Mouse (Mus musculus): Measurements from ENCODE around the gene Clrn2. TPM values are rescaled to one million over a fixed set of nuclear protein-coding genes. Genes with fewer than 3 reads are reported as not detected.

Clrn2 gene
- total RNA-seq, 2 experiments from 2014 or later = 0.74 to 0.90 TPM

- DNase-seq (ENCODE audit: low spot score in 2 of 2) = no peak
- intact Hi-C loops (cut with DNase I) = no loop called here
Observed at GRCm38 (mm10) chr5:45448676-45449075, 4.9 kb upstream of the Clrn2 start.

GRCm38 (mm10) chr5:45449206-45449605 is 4.3 kb upstream of the Clrn2 start:
- DNase-seq (ENCODE audit: low spot score in 2 of 2) = no peak
- intact Hi-C loops (cut with DNase I) = no loop called here

GRCm38 (mm10) chr5:45449831-45450716 is 3.5 kb upstream of the Clrn2 start, which contains the start of gene Qdpr:
TSS of gene Qdpr (minus strand) at chr5:45450236.
- intact Hi-C loops (cut with DNase I) = no loop called here
- DNase-seq (ENCODE audit: low spot score in 2 of 2) = peak; percentile 94 to 98

GRCm38 (mm10) chr5:45454456-45454855 is 905 bp downstream of the Clrn2 start:
- intact Hi-C loops (cut with DNase I) = no loop called here
- no peak for DNase-seq (ENCODE audit: low spot score in 2 of 2)

GRCm38 (mm10) chr5:45472880-45473450 is 19.4 kb downstream of the Clrn2 start:
- no peak for DNase-seq (ENCODE audit: low spot score in 2 of 2)
- intact Hi-C loops (cut with DNase I) = loop anchor here (2.0 to 5.0 kb wide), 4 partner anchors 59 to 874 kb away; partner anchors contain the start of genes Lcorl and Ncapg

- intact Hi-C loops (cut with DNase I) = loop anchor here (2.0 to 5.0 kb wide), 4 partner anchors 59 to 874 kb away; partner anchors contain the start of genes Lcorl and Ncapg
- DNase-seq (ENCODE audit: low spot score in 2 of 2) = no peak
Observed at GRCm38 (mm10) chr5:45473521-45473920, 20.0 kb downstream of the Clrn2 start.

GRCm38 (mm10) chr5:45474215-45474614 is 20.7 kb downstream of the Clrn2 start:
- intact Hi-C loops (cut with DNase I) = loop anchor here (5.0 kb wide), 3 partner anchors 58 to 873 kb away; partner anchors contain the start of gene Lcorl
- DNase-seq (ENCODE audit: low spot score in 2 of 2) = peak; percentile 79 to 84

GRCm38 (mm10) chr5:45474758-45475157 is 21.2 kb downstream of the Clrn2 start:
- no peak for DNase-seq (ENCODE audit: low spot score in 2 of 2)
- intact Hi-C loops (cut with DNase I) = loop anchor here (5.0 kb wide), 3 partner anchors 58 to 873 kb away; partner anchors contain the start of gene Lcorl

GRCm38 (mm10) chr5:45475771-45476170 is 22.2 kb downstream of the Clrn2 start:
- intact Hi-C loops (cut with DNase I) = no loop called here
- no peak for DNase-seq (ENCODE audit: low spot score in 2 of 2)

GRCm38 (mm10) chr5:45476288-45476687 is 22.7 kb downstream of the Clrn2 start:
- DNase-seq (ENCODE audit: low spot score in 2 of 2) = peak; percentile 23 to 49
- intact Hi-C loops (cut with DNase I) = no loop called here

- intact Hi-C loops (cut with DNase I) = no loop called here
- no peak for DNase-seq (ENCODE audit: low spot score in 2 of 2)
Observed at GRCm38 (mm10) chr5:45477601-45478000, 24.1 kb downstream of the Clrn2 start.

- DNase-seq (ENCODE audit: low spot score in 2 of 2) = no peak
- intact Hi-C loops (cut with DNase I) = no loop called here
Observed at GRCm38 (mm10) chr5:45480066-45480465, 26.5 kb downstream of the Clrn2 start.

GRCm38 (mm10) chr5:45481125-45481524 is 27.6 kb downstream of the Clrn2 start:
- intact Hi-C loops (cut with DNase I) = no loop called here
- DNase-seq (ENCODE audit: low spot score in 2 of 2) = no peak

GRCm38 (mm10) chr5:45482607-45483006 is 29.1 kb downstream of the Clrn2 start:
- DNase-seq (ENCODE audit: low spot score in 2 of 2) = no peak
- intact Hi-C loops (cut with DNase I) = no loop called here

GRCm38 (mm10) chr5:45483654-45484053 is 30.1 kb downstream of the Clrn2 start:
- DNase-seq (ENCODE audit: low spot score in 2 of 2) = no peak
- intact Hi-C loops (cut with DNase I) = no loop called here

GRCm38 (mm10) chr5:45491776-45492175 is 38.2 kb downstream of the Clrn2 start:
- intact Hi-C loops (cut with DNase I) = no loop called here
- no peak for DNase-seq (ENCODE audit: low spot score in 2 of 2)

GRCm38 (mm10) chr5:45493191-45494092 is 39.9 kb downstream of the Clrn2 start, which contains the start of gene Lap3:
TSS of gene Lap3 (plus strand) at chr5:45493374.
- peak; percentile 95 to 96 for DNase-seq (ENCODE audit: low spot score in 2 of 2)
- intact Hi-C loops (cut with DNase I) = no loop called here

- no peak for DNase-seq (ENCODE audit: low spot score in 2 of 2)
Observed at GRCm38 (mm10) chr5:45494093-45494755, 40.7 kb downstream of the Clrn2 start.

GRCm38 (mm10) chr5:45495429-45495975 is 42.0 kb downstream of the Clrn2 start:
- intact Hi-C loops (cut with DNase I) = no loop called here
- no peak for DNase-seq (ENCODE audit: low spot score in 2 of 2)

More at GRCm38 (mm10) chr5:45494093-45494755, 40.7 kb downstream of the Clrn2 start:
- intact Hi-C loops (cut with DNase I) = no loop called here

Data from left cerebral cortex, postnatal 14 days (tissue).